Mouse (Mus musculus) thymus, adult 2 months (tissue): ENCODE results near the gene Gm7138.
"Not testable (repeated sequence)": the region's sequence is repeated elsewhere in the genome, so short reads cannot be mapped to it uniquely, and the experiment has no call there.

Source experiments
- CTCF ChIP-seq: fragments of 200-500 bp; IDR thresholded peaks from 2 replicates; pipeline ENCODE4 v1.5.1; 2012; ENCODE audit warnings: mild to moderate bottlenecking, control low read depth, low read length, moderate library complexity, borderline replicate concordance; ENCODE audit not compliant: control insufficient read depth, poor library complexity, insufficient read depth; ENCODE audit errors: extremely low read depth
- POLR2A ChIP-seq: fragments of 200-500 bp; IDR thresholded peaks from 2 replicates; pipeline ENCODE4 v1.6.1; 2012; ENCODE audit warnings: mild to moderate bottlenecking, low read length, control low read depth, moderate library complexity; ENCODE audit not compliant: control insufficient read depth, poor library complexity, insufficient read depth; ENCODE audit errors: extremely low read depth

- TF ChIP-seq CTCF, POLR2A: not testable (repeated sequence)
Measured at GRCm38 (mm10) chr10:77759582-77759981, 17.2 kb downstream of the Gm7138 start, which contains the start of gene Gm3233.
